Mouse (Mus musculus) erythroblast, embryonic 14.5 days (primary cell): ENCODE measurements around the gene Trpm3. TPM values are rescaled to one million over a fixed set of nuclear protein-coding genes. Genes with fewer than 3 reads are reported as not detected.

Experiments
- H3K27me3 ChIP-seq: 2 replicates; pipeline ENCODE4 v1.6.1; 2012; ENCODE audit warnings: inconsistent platforms; ENCODE audit not compliant: control insufficient read depth
- H3K36me3 ChIP-seq: 2 replicates; pipeline ENCODE4 v1.6.1; 2012; ENCODE audit warnings: mild to moderate bottlenecking, inconsistent platforms; ENCODE audit not compliant: control insufficient read depth
- H3K4me1 ChIP-seq: 2 replicates; pipeline ENCODE4 v1.6.1; 2012; ENCODE audit warnings: inconsistent platforms; ENCODE audit not compliant: control insufficient read depth
- H3K4me3 ChIP-seq: replicated peaks from 2 replicates; pipeline ENCODE3; 2012; ENCODE audit warnings: moderate library complexity, mild to moderate bottlenecking, inconsistent platforms
- H3K9me3 ChIP-seq: 2 replicates; pipeline ENCODE4 v1.6.1; 2012; ENCODE audit warnings: low read length, inconsistent platforms, mixed read lengths; ENCODE audit not compliant: control insufficient read depth
- GATA1 ChIP-seq: IDR thresholded peaks from 2 replicates; pipeline ENCODE4 v1.6.1; 2012; ENCODE audit warnings: low read length, inconsistent platforms, mixed read lengths
- TAL1 ChIP-seq: IDR thresholded peaks from 3 replicates; pipeline ENCODE4 v1.6.1; 2012; ENCODE audit warnings: low read length, inconsistent platforms, mixed read lengths
- polyA plus RNA-seq: library from polyadenylated mRNA; stranded (reverse); fragments of >175 nt; gene quantifications from 2 replicates; pipeline ENCODE4 v1.2.3, GENCODE M21; 2012

Trpm3 gene
- polyA plus RNA-seq, 1 experiment, result 0.02 TPM

DNA sequence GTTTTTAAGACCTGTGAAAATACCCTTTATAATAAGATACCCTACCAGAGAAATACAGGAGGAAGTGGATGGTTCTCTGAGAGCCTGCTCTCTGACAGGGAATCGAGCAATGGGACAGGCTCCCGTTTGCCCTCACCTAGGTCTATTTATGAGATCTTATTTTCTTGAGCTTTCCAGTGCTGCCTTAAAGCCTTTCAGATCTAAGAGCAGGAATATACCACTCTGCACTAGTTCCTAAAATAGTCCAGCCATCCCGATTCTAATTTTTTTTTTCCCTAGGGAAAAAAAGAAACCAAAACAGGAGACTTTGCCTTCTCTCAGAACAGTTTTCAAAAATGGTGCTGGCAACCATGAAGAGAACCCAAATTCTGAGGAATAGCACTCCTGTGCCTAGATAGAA lies 786.4 kb downstream of the Trpm3 start:
- Histone ChIP-seq H3K9me3 (no peaks in the 10 kb centered on the region), H3K4me1 (no peaks in the 10 kb centered on the region), H3K36me3 (no peaks in the 10 kb centered on the region), H3K27me3 (no peaks in the 10 kb centered on the region), H3K4me3 (no peak overlapping the region)
- TF ChIP-seq GATA1 (no peak), TAL1 (no peak)

GRCm38 (mm10) chr19:22926753-22927152 lies 787.9 kb downstream of the Trpm3 start:
- no peak for TF ChIP-seq GATA1
- no peak for TF ChIP-seq TAL1

DNA sequence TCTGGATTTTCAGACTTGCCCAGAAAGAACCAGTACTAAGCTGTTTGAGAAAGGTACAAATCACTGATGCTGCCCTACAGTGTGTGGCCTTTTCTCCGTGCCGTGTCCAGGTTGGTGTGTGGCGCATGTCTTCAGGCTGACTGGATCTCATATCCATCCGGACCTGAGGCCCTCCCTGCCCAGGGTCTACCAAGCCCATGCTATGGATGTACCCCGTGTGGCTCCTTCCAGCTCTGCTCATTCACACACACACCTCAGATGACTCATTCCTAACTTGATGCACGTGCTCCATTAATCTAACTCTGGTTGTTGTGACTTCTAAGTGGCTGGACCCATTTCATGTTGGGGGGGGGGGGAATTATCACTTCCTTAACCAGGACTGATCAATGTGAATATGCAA lies 789.5 kb downstream of the Trpm3 start:
- no peaks in the 10 kb centered on the region for H3K27me3 ChIP-seq
- no peaks in the 10 kb centered on the region for H3K36me3 ChIP-seq
- H3K9me3 ChIP-seq, result no peaks in the 10 kb centered on the region
- TF ChIP-seq GATA1, result no peak
- no peak for TF ChIP-seq TAL1
- no peaks in the 10 kb centered on the region for H3K4me1 ChIP-seq
- no peak overlapping the region for H3K4me3 ChIP-seq

More at GRCm38 (mm10) chr19:22926753-22927152, 787.9 kb downstream of the Trpm3 start:
- no peaks in the 10 kb centered on the region for H3K4me1 ChIP-seq
- no peaks in the 10 kb centered on the region for H3K36me3 ChIP-seq
- no peaks in the 10 kb centered on the region for H3K9me3 ChIP-seq
- H3K4me3 ChIP-seq, result no peak overlapping the region
- H3K27me3 ChIP-seq, result no peaks in the 10 kb centered on the region

DNA sequence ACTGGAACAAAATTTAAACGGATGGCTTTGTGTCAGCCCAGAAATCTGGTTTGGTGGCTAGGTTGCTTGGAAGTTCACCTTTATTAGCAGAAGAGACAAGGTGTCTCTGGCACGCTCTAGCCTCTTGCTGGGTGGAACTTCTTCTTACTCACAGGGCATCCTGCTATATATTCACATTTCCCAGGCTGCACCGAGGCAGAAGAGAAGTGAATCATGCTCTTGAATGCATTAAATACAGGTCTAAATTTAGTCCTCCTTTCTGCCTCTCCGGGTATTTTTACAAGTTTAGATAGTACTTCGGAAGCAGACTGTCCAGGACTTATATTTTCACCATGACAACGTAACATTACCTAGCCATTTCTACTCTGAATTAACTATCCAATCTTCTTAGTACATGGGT lies 790.9 kb downstream of the Trpm3 start:
- H3K36me3 ChIP-seq, result no peaks in the 10 kb centered on the region
- H3K4me1 ChIP-seq, result no peaks in the 10 kb centered on the region
- no peak overlapping the region for H3K4me3 ChIP-seq
- H3K27me3 ChIP-seq, result no peaks in the 10 kb centered on the region
- TF ChIP-seq TAL1, result no peak
- TF ChIP-seq GATA1, result no peak
- no peaks in the 10 kb centered on the region for H3K9me3 ChIP-seq

DNA sequence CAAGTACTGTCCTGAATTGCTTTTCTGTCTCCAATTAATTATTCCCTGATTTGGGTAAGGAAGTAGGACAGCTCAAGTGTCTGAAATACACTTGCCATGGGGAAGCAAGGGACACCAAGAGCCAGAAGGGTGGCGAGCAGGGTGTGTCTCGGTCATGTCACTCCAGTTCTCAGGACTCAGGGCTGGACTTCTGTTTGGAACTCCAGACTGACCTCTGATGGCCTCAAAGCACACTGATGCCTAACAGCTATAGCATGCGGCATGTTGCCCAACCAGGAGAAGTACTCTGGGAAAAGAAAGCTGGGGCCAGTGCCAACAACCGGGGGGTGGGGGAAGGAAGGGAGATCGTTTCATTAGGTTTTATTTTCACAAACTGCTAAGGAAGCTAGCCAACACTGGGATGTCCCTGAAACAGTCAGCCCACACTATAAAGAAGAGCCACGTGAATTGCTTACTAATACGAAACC lies 791.6 kb downstream of the Trpm3 start:
- no peaks in the 10 kb centered on the region for H3K27me3 ChIP-seq
- no peaks in the 10 kb centered on the region for H3K4me1 ChIP-seq
- no peaks in the 10 kb centered on the region for H3K9me3 ChIP-seq
- H3K4me3 ChIP-seq, result no peak overlapping the region
- no peaks in the 10 kb centered on the region for H3K36me3 ChIP-seq
- no peak for TF ChIP-seq GATA1

DNA sequence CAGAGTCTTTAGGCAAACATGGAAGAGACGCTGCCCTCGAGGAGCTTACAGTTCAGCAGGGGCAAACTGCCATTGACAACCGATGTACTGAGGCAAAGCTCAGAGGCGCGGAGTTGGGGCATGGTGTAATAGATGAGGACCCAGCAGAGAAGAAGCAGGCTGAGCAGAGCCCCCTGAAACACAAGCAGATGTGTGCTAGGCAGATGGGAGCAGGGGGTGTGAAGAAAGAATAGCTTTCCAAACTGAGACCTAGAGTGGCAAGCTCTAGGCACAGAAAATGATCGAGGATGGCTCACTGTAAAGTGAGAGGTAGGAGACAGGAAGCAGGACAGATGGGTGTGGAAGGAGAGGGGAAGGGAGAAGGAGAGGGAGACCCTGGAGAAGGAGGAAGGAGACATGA lies 792.2 kb downstream of the Trpm3 start:
- Histone ChIP-seq H3K4me1 (no peaks in the 10 kb centered on the region), H3K9me3 (no peaks in the 10 kb centered on the region), H3K4me3 (no peak overlapping the region), H3K27me3 (no peaks in the 10 kb centered on the region), H3K36me3 (no peaks in the 10 kb centered on the region)
- TF ChIP-seq TAL1, result no peak
- TF ChIP-seq GATA1, result no peak

GRCm38 (mm10) chr19:22935067-22935466 lies 796.2 kb downstream of the Trpm3 start:
- Histone ChIP-seq H3K9me3 (no peaks in the 10 kb centered on the region), H3K4me1 (no peaks in the 10 kb centered on the region), H3K4me3 (no peak overlapping the region), H3K27me3 (no peaks in the 10 kb centered on the region), H3K36me3 (no peaks in the 10 kb centered on the region)
- TF ChIP-seq GATA1 (no peak), TAL1 (no peak)

DNA sequence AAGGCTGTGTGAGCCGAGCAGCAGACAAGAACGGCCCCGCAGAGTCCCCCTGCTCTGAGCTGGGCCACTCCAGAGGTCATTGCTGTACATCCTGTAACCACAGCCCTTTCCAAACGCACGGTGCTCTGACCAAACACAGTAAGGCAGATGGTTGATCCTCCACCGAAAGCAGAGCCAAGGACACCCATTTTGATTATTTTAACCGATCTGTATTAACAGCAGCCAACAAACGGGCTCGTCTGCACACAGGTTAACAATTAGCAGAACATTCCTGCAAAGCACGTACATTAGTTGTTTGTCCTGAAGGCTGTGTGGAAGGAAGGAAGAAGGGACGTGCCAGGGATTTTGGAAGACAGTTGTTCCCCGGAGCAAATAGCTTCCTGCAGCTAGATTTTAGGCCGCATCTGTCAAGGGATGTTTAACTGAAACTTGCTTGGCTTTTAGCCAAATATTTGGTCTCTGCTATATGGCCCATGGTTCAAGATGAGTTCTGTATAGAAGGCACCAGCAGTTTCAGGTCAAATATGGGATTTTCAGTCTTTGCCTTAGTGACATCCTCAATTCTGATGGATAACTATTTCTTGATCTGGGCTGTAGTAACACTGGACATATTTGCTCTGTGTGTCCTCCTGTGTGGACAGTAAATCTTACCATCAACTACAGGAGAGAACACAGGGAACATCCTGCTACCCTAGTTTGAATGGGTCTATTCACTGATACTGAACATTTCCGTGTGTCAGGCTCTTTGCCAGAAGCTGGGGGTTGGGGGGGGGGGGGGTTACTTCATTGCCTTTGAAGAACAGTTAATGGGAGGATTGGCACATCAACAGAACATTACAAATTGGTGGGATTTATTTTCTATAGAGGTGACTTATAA lies 800.2 kb downstream of the Trpm3 start:
- Histone ChIP-seq H3K27me3 (no peaks in the 10 kb centered on the region), H3K36me3 (no peaks in the 10 kb centered on the region), H3K4me3 (no peak overlapping the region), H3K4me1 (no peaks in the 10 kb centered on the region), H3K9me3 (no peaks in the 10 kb centered on the region)
- TF ChIP-seq TAL1, result no peak
- no peak for TF ChIP-seq GATA1

DNA sequence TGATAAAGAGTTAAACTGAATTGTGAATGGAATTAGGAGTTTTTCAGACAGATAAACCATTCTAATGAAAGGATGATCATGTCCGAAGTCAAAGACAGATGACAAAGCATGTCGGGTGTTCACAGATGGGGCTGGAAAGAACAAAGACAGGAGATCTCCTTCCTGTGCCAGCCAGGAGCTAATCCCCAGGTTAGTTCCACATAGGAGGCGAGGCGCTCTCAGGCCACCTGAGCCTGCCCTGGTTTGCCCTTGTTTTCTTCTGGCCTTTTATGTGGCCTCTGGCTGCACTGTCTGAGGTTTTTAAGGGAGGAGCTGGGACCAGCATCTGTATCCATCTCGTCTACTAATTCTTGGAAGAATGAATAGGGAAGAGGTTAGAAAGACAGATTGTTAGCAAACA lies 801.0 kb downstream of the Trpm3 start:
- H3K4me1 ChIP-seq, result no peaks in the 10 kb centered on the region
- H3K9me3 ChIP-seq, result no peaks in the 10 kb centered on the region
- no peak for TF ChIP-seq TAL1
- TF ChIP-seq GATA1, result no peak
- H3K4me3 ChIP-seq, result no peak overlapping the region
- no peaks in the 10 kb centered on the region for H3K36me3 ChIP-seq
- H3K27me3 ChIP-seq, result no peaks in the 10 kb centered on the region
